In genomic region chr17:34618999-34619398, GRCm38 (mm10) we compare ENCODE assay signal across 8 mouse cellular contexts. TPM values are rescaled to one million over a fixed set of nuclear protein-coding genes. Genes with fewer than 3 reads are reported as not detected.
A peak's percentile ranks its signal among the peaks of the same experiment; 100 is the strongest.
DNase-seq lines count a peak whose midpoint lies in the region; TF ChIP-seq lines count a peak whose summit lies in the region.

No protein-coding gene starts in this region.

- H3K27ac ChIP-seq in cortical plate, adult 2 months (ENCODE audit: insufficient read depth, low read length): no peak overlapping the region

- peak; percentile 88 for TF ChIP-seq CTCF in cortical plate, adult 2 months (IDR thresholded peaks at IDR 0.05; ENCODE audit: extremely low read depth, insufficient read depth, low read length)

- no peaks in the 10 kb centered on the region for H3K4me1 ChIP-seq in cortical plate, adult 2 months (ENCODE audit: control insufficient read depth, insufficient read depth, low read length)

- no peak for TF ChIP-seq POLR2A in cortical plate, adult 2 months (IDR thresholded peaks at IDR 0.05; ENCODE audit: extremely low read depth, insufficient read depth, low read length)

- peak; percentile 58 for DNase-seq in cerebellum, adult 11 months
- DNase-seq in cerebellum, adult 11-12 months: no peak
- peak; percentile 42 for DNase-seq in right cerebral cortex, postnatal 14 days
- no peak for DNase-seq in right cerebral cortex, postnatal 25 days
- DNase-seq in kidney, adult 8-10 months: peak; percentile 59 to 80
- peak; percentile 93 for DNase-seq in lung, postnatal 36 days
- peak; percentile 85 for DNase-seq in thymus, postnatal 0 days (ENCODE audit: low spot score)

- H3K4me3 ChIP-seq in cortical plate, adult 2 months (ENCODE audit: insufficient read depth, low read length): no peak overlapping the region

RNA-seq across cellular contexts. Expression of gene Egfl8, which starts 3.2 kb away (rescaled TPM):
- 5.3 and 6.1 TPM in 2 replicates for polyA plus RNA-seq in cortical plate, adult 2 months (2012; rRNA removed)
- 3.1 and 3.3 TPM in 2 replicates for polyA plus RNA-seq in thymus, postnatal 0 days (2015; fragmentation: Nextera tagmentation; extraction: Ambion mirVana)

RNA-seq across cellular contexts. Expression of gene Ppt2, which starts 9.3 kb away (rescaled TPM):
- 31.1 and 32.7 TPM in 2 replicates for polyA plus RNA-seq in cortical plate, adult 2 months (2012; rRNA removed)
- 38.4 and 45.5 TPM in 2 replicates for polyA plus RNA-seq in thymus, postnatal 0 days (2015; fragmentation: Nextera tagmentation; extraction: Ambion mirVana)

RNA-seq across cellular contexts. Expression of gene Prrt1, which starts 10.3 kb away (rescaled TPM):
- 160 and 165 TPM in 2 replicates for polyA plus RNA-seq in cortical plate, adult 2 months (2012; rRNA removed)
- 37.4 and 39.4 TPM in 2 replicates for polyA plus RNA-seq in thymus, postnatal 0 days (2015; fragmentation: Nextera tagmentation; extraction: Ambion mirVana)

RNA-seq across cellular contexts. Expression of gene Agpat1, which starts 14.9 kb away (rescaled TPM):
- 225 and 236 TPM in 2 replicates for polyA plus RNA-seq in cortical plate, adult 2 months (2012; rRNA removed)
- 37.5 and 44.9 TPM in 2 replicates for polyA plus RNA-seq in thymus, postnatal 0 days (2015; fragmentation: Nextera tagmentation; extraction: Ambion mirVana)

RNA-seq across cellular contexts. Expression of gene Rnf5, which starts 15.5 kb away (rescaled TPM):
- 125 and 130 TPM in 2 replicates for polyA plus RNA-seq in cortical plate, adult 2 months (2012; rRNA removed)
- polyA plus RNA-seq in thymus, postnatal 0 days (2015; fragmentation: Nextera tagmentation; extraction: Ambion mirVana): 135 and 144 TPM in 2 replicates

Comparison
In these comparisons a context has a peak if more than half of its experiments do, and no peak if none do; other contexts are left out.
1. DNase-seq: peak in cerebellum, adult 11 months (single experiment), right cerebral cortex, postnatal 14 days (single experiment), kidney, adult 8-10 months (2 of 2), lung, postnatal 36 days (single experiment) and thymus, postnatal 0 days (single experiment); none in cerebellum, adult 11-12 months (single experiment) and right cerebral cortex, postnatal 25 days (single experiment).